Mouse (Mus musculus) ES-E14 (cell line): Measurements from ENCODE around the gene Rrp8. TPM values are rescaled to one million over a fixed set of nuclear protein-coding genes. Genes with fewer than 3 reads are reported as not detected.
"Not testable (repeated sequence)": the region's sequence is repeated elsewhere in the genome, so short reads cannot be mapped to it uniquely, and the experiment has no call there.

Source experiments
- DNase-seq: peaks from one replicate; pipeline ENCODE4 v3.0.0-alpha.2; 2013; ENCODE audit warnings: low read depth, low spot score
- H3K27ac ChIP-seq: 2 replicates; pipeline ENCODE4 v1.5.1; 2012; ENCODE audit warnings: low read depth, mild to moderate bottlenecking, low read length, moderate library complexity, mixed read lengths; ENCODE audit not compliant: poor library complexity, insufficient read depth, severe bottlenecking
- H3K36me3 ChIP-seq: 2 replicates; pipeline ENCODE4 v1.6.1; 2012; ENCODE audit warnings: mild to moderate bottlenecking, low read length, moderate library complexity, mixed read lengths; ENCODE audit not compliant: control insufficient read depth, poor library complexity, insufficient read depth, severe bottlenecking
- H3K4me1 ChIP-seq, 2 experiments: fragments of 150-350 bp in 1 of 2; sonication (generic) in 1 of 2; 2 replicates each; pipeline ENCODE4 v1.6.1; 2012; ENCODE audit warnings: low read length in 2 of 2, mild to moderate bottlenecking in 1 of 2, mixed read lengths in 1 of 2; ENCODE audit not compliant: control insufficient read depth in 2 of 2, insufficient read depth in 2 of 2, poor library complexity in 1 of 2
- H3K4me3 ChIP-seq, 2 experiments: fragments of 150-350 bp in 1 of 2; sonication (generic) in 1 of 2; 2 replicates each; pipeline ENCODE4 v1.5.1; 2012; ENCODE audit warnings: low read length in 2 of 2, low read depth in 1 of 2, mild to moderate bottlenecking in 1 of 2, mixed read lengths in 1 of 2; ENCODE audit not compliant: insufficient read depth in 1 of 2, poor library complexity in 1 of 2, severe bottlenecking in 1 of 2
- H3K9ac ChIP-seq: 2 replicates; pipeline ENCODE4 v1.6.1; 2012; ENCODE audit warnings: low read depth, mild to moderate bottlenecking, low read length, mixed read lengths; ENCODE audit not compliant: poor library complexity, insufficient read depth, severe bottlenecking
- H3K9me3 ChIP-seq: fragments of 150-350 bp; sonication (generic); 2 replicates; pipeline ENCODE4 v1.6.1; 2012; ENCODE audit warnings: low read depth, mild to moderate bottlenecking, low read length; ENCODE audit not compliant: control insufficient read depth, insufficient read depth
- CHD2 ChIP-seq: IDR thresholded peaks from 2 replicates; pipeline ENCODE4 v1.6.1; 2014; ENCODE audit warnings: mild to moderate bottlenecking, low read depth, low read length, inconsistent platforms
- HCFC1 ChIP-seq: IDR thresholded peaks from 2 replicates; pipeline ENCODE4 v1.6.1; 2012; ENCODE audit warnings: low read length, inconsistent platforms, borderline replicate concordance; ENCODE audit not compliant: insufficient read depth
- MAFK ChIP-seq: IDR thresholded peaks from 2 replicates; pipeline ENCODE4 v1.6.1; 2014; ENCODE audit warnings: mild to moderate bottlenecking, low read depth, low read length, inconsistent platforms; ENCODE audit not compliant: insufficient read depth
- ZC3H11A ChIP-seq: IDR thresholded peaks from 2 replicates; pipeline ENCODE4 v1.6.1; 2012; ENCODE audit warnings: low read depth, mild to moderate bottlenecking, inconsistent platforms, low read length, borderline replicate concordance
- ZNF384 ChIP-seq: IDR thresholded peaks from 2 replicates; pipeline ENCODE4 v1.6.1; 2012; ENCODE audit warnings: low read depth, low read length, inconsistent platforms
- in situ Hi-C, 2 experiments: fragments of 600-800 bp; cut with MboI; formaldehyde crosslinking; loops; one replicate each; pipeline ENCODE4 v1.15.1; 2025; ENCODE audit warnings: low sequenced_read_pairs in 2 of 2, inconsistent platforms in 1 of 2; ENCODE audit not compliant: unreplicated experiment in 2 of 2
- total RNA-seq: library from RNA; depleted of rRNA; stranded (reverse); fragments of 300-350 nt; gene quantifications from 2 replicates; pipeline ENCODE4 v1.2.3, GENCODE M21; 2012

The Rrp8 gene
- total RNA-seq, 1 experiment = 35.6 TPM

GRCm38 (mm10) chr7:105751491-105752433 is 14.6 kb upstream of the Rrp8 start, which contains the start of gene Tpp1:
Tpp1 (minus strand) TSS chr7:105752235.
- in situ Hi-C loops = no loop called here
- peak within 1 kb of the TSS; percentile 64 to 84 for H3K4me3 ChIP-seq
- DNase-seq = peak; percentile 89
- TF ChIP-seq HCFC1 = peak; percentile 40; the same call in 1 of the 2 replicates
- no peak for TF ChIP-seq ZNF384
- no peak for TF ChIP-seq ZC3H11A
- TF ChIP-seq CHD2 = peak; percentile 95
- peaks cover 0 to 4% of the 10 kb centered on the region in 2 experiments; a peak in 1 of 4 replicates for H3K4me1 ChIP-seq
- no peaks in the 10 kb centered on the region for H3K9me3 ChIP-seq
- peak within 1 kb of the TSS; percentile 92 for H3K9ac ChIP-seq
- peaks cover 20% of the 10 kb centered on the region for H3K36me3 ChIP-seq
- H3K27ac ChIP-seq = 0 out of 2 replicates have a peak within 1 kb of the TSS, but pooled peaks have one; percentile 39

- DNase-seq = no peak
- Histone ChIP-seq H3K4me1 (peaks cover 0 to 3% of the 10 kb centered on the region in 2 experiments; a peak in 1 of 4 replicates), H3K9ac (no peak overlapping the region), H3K4me3 (no peak overlapping the region), H3K36me3 (peaks cover 27% of the 10 kb centered on the region), H3K27ac (no peak overlapping the region), H3K9me3 (no peaks in the 10 kb centered on the region)
- TF ChIP-seq ZC3H11A (no peak), HCFC1 (no peak), MAFK (no peak), CHD2 (no peak), ZNF384 (no peak)
- in situ Hi-C loops = no loop called here
These were observed 10.6 kb upstream of the Rrp8 start for GRCm38 (mm10) chr7:105747776-105748175.

- Histone ChIP-seq H3K27ac (0 out of 2 replicates have a peak within 1 kb of the TSS, but pooled peaks have one; percentile 4), H3K9ac (peak within 1 kb of the TSS; percentile 84), H3K36me3 (peaks cover 36% of the 10 kb centered on the region), H3K4me3 (peak within 1 kb of the TSS; percentile 74 to 80), H3K4me1 (peaks cover 2% of the 10 kb centered on the region in 2 experiments; a peak in 1 of 4 replicates), H3K9me3 (no peaks in the 10 kb centered on the region)
- in situ Hi-C loops = no loop called here
- DNase-seq = peak; percentile 79
- TF ChIP-seq HCFC1 (0 out of 2 replicates have a peak, but pooled peaks have one; percentile 19), MAFK (no peak)
These were observed 6.9 kb upstream of the Rrp8 start, which contains the start of gene Taf10 for GRCm38 (mm10) chr7:105743926-105744590. Taf10 (minus strand) TSS chr7:105744361.

- peak overlapping the region; percentile 74 to 80 for H3K4me3 ChIP-seq
- H3K9ac ChIP-seq = peak overlapping the region; percentile 84
- H3K9me3 ChIP-seq, DNase-seq, H3K4me1 ChIP-seq, H3K27ac ChIP-seq, in situ Hi-C loops: not testable (repeated sequence)
- H3K36me3 ChIP-seq = peaks cover 32% of the 10 kb centered on the region
These were observed 6.2 kb upstream of the Rrp8 start for GRCm38 (mm10) chr7:105743246-105743925.

- H3K9ac ChIP-seq, H3K4me3 ChIP-seq: not testable (repeated sequence)
- peaks cover 28% of the 10 kb centered on the region for H3K36me3 ChIP-seq
These were observed 5.5 kb upstream of the Rrp8 start for GRCm38 (mm10) chr7:105742539-105743215.

More at GRCm38 (mm10) chr7:105742539-105743215, 5.5 kb upstream of the Rrp8 start:
- H3K27ac ChIP-seq, H3K4me1 ChIP-seq, H3K9me3 ChIP-seq, in situ Hi-C loops, DNase-seq: not testable (repeated sequence)
